Mouse (Mus musculus): Measurements from ENCODE around the gene Usp16.

GRCm38 (mm10) chr16:87444071-87444470 is 10.4 kb upstream of the Usp16 start:
- no peak for TF ChIP-seq CTCF (IDR thresholded peaks at IDR 0.05; ENCODE audit: extremely low read depth, insufficient read depth, insufficient read length, insufficient replicate concordance)
- TF ChIP-seq POLR2A (IDR thresholded peaks at IDR 0.05; ENCODE audit: low read depth, low read length) = no peak

Measured in spleen, adult 2 months (tissue).